Mouse (Mus musculus) forebrain, embryonic 13.5 days (tissue): ENCODE results near the gene Abcd1. TPM values are rescaled to one million over a fixed set of nuclear protein-coding genes. Genes with fewer than 3 reads are reported as not detected.

ENCODE experiments used
- polyA plus RNA-seq: library from polyadenylated mRNA; unstranded; fragments of >200 nt; fragmentation: Nextera tagmentation; extraction: Ambion mirVana; gene quantifications from 2 replicates; pipeline ENCODE4 v1.2.1, GENCODE M21; 2015

The Abcd1 gene
- polyA plus RNA-seq, 1 experiment from 2014 or later: 9.6 TPM

Other genes starting within 250 kb of the Abcd1 start
- gene Bgn, start 233.0 kb upstream of the Abcd1 start, polyA plus RNA-seq: 10.2 and 11.7 TPM in 2 replicates
- gene Atp2b3, start 213.5 kb upstream of the Abcd1 start, polyA plus RNA-seq: 1.5 and 2.4 TPM in 2 replicates
- gene Dusp9, start 77.2 kb upstream of the Abcd1 start, polyA plus RNA-seq: 0.90 and 1.5 TPM in 2 replicates
- gene Pnck, start 56.5 kb upstream of the Abcd1 start, polyA plus RNA-seq: 57.5 and 66.5 TPM in 2 replicates
- gene Slc6a8, start 43.4 kb upstream of the Abcd1 start, polyA plus RNA-seq: 6.2 and 6.4 TPM in 2 replicates
- gene Bcap31, start 422 bp upstream of the Abcd1 start, polyA plus RNA-seq: 111 and 115 TPM in 2 replicates
- 0.03 and 0.10 TPM in 2 replicates for gene Plxnb3, start 40.5 kb downstream of the Abcd1 start, polyA plus RNA-seq
- gene Srpk3, start 57.8 kb downstream of the Abcd1 start, polyA plus RNA-seq: 1.7 and 1.8 TPM in 2 replicates
- gene Idh3g, start 70.3 kb downstream of the Abcd1 start, polyA plus RNA-seq: 205 and 225 TPM in 2 replicates
- gene Ssr4, start 70.4 kb downstream of the Abcd1 start, polyA plus RNA-seq: 129 and 133 TPM in 2 replicates
- gene Pdzd4, start 108.4 kb downstream of the Abcd1 start, polyA plus RNA-seq: 3.1 and 3.5 TPM in 2 replicates
- 0.15 and 0.24 TPM in 2 replicates for gene Avpr2, start 175.5 kb downstream of the Abcd1 start, polyA plus RNA-seq
- 42.7 and 45.4 TPM in 2 replicates for gene L1cam, start 179.5 kb downstream of the Abcd1 start, polyA plus RNA-seq
- gene Arhgap4, start 205.3 kb downstream of the Abcd1 start, polyA plus RNA-seq: 1.7 and 2.0 TPM in 2 replicates
- gene Naa10, start 205.3 kb downstream of the Abcd1 start, polyA plus RNA-seq: 127 and 132 TPM in 2 replicates
- 7.2 and 8.9 TPM in 2 replicates for gene Renbp, start 214.3 kb downstream of the Abcd1 start, polyA plus RNA-seq
- 59.4 and 68.9 TPM in 2 replicates for gene Hcfc1, start 249.8 kb downstream of the Abcd1 start, polyA plus RNA-seq